Mouse (Mus musculus): ENCODE data around the gene Dnm3. TPM values are rescaled to one million over a fixed set of nuclear protein-coding genes. Genes with fewer than 3 reads are reported as not detected.

Dnm3 gene
- total and polyA plus RNA-seq, 2 experiments from 2014 or later, result 56.3 to 64.7 TPM

DNA sequence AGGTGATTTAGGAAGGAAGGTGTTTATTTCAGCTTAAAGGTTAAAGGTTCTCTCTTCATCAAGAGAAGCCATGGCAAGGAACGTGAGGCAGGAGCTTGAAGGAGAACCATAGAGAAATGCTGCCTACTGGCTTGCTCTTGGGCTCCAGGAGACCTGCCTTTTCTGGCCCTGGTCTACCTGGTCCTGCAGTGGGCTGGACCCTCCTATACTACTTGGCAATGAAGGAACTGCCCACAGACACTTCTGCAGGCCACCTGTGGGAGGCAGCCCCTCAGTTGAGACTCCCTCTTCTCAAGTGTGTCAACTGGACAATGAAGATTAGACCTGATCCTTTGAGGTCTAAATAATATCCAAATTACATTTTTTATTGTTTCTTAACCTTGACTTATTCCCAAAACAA lies 140.7 kb downstream of the Dnm3 start:
- DNase-seq (ENCODE audit: low spot score) (no peak), ATAC-seq (no peak)
- H3K9me3 ChIP-seq (ENCODE audit: low read length), result no peaks in the 10 kb centered on the region
- no peak overlapping the region for H3K4me3 ChIP-seq (ENCODE audit: low read length)
- 92% methylated on average over 1 of the region's 1 CpGs for WGBS
- H3K36me3 ChIP-seq (ENCODE audit: insufficient read depth, low read length), result no peaks in the 10 kb centered on the region
- H3K27me3 ChIP-seq (ENCODE audit: insufficient read depth, low read length), result no peaks in the 10 kb centered on the region
- no peaks in the 10 kb centered on the region for H3K4me1 ChIP-seq (ENCODE audit: insufficient read depth, low read length)
- H3K4me2 ChIP-seq (ENCODE audit: low read depth, low read length), result no peak overlapping the region
- no peak overlapping the region for H3K9ac ChIP-seq (replicated peaks; ENCODE audit: low read length)
- TF ChIP-seq CTCF (IDR thresholded peaks at IDR 0.05; ENCODE audit: low read depth), result no peak
- no peak overlapping the region for H3K27ac ChIP-seq

DNA sequence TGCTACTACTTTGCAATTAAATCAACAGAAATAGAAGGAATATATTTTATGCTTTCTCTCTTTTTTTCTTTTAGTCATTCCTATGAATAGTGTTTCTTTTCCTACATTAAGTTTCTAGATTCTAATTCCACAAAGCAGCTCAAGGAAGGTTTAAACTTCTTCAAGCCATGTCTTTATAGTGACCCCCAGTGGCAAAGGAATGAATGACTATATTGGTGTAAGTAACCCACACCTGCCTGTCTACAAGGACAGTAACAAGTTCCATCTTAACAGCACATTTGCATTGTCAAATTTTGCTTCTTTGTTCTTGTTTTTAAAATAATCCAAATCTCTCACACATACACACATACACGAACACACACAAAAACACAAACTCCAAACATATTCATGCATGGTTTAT lies 141.2 kb downstream of the Dnm3 start:
- Histone ChIP-seq H3K9me3 (ENCODE audit: low read length) (no peaks in the 10 kb centered on the region), H3K36me3 (ENCODE audit: insufficient read depth, low read length) (no peaks in the 10 kb centered on the region), H3K27ac (no peak overlapping the region), H3K4me1 (ENCODE audit: insufficient read depth, low read length) (no peaks in the 10 kb centered on the region), H3K27me3 (ENCODE audit: insufficient read depth, low read length) (no peaks in the 10 kb centered on the region), H3K9ac (replicated peaks; ENCODE audit: low read length) (no peak overlapping the region), H3K4me3 (ENCODE audit: low read length) (no peak overlapping the region), H3K4me2 (ENCODE audit: low read depth, low read length) (no peak overlapping the region)
- DNase-seq (ENCODE audit: low spot score) (peak; percentile 83), ATAC-seq (peak; percentile 68; the same call in 1 of the 2 replicates)
- TF ChIP-seq CTCF (IDR thresholded peaks at IDR 0.05; ENCODE audit: low read depth), result peak; percentile 76
- 22% methylated on average over 1 of the region's 1 CpGs for WGBS

DNA sequence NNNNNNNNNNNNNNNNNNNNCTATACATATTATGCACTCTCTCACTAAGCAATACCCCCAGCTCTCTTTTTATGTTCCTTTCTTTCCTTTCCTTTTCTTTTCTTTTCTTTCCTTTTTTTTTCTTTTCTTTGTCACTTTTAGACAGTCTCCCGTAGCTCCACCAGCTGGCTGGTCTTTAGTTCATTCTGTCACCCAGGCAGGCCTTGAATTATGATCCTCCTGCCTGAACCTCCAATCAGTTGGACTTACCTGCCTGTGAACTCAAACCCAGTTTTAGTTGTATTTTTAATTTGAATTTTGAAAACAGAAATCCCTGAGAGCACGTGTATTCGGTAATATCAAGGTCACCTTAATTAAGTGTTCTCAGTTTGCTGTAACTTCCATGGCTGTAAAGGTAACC lies 141.6 kb downstream of the Dnm3 start:
- Histone ChIP-seq H3K27me3 (ENCODE audit: insufficient read depth, low read length) (no peaks in the 10 kb centered on the region), H3K9me3 (ENCODE audit: low read length) (no peaks in the 10 kb centered on the region), H3K36me3 (ENCODE audit: insufficient read depth, low read length) (no peaks in the 10 kb centered on the region), H3K4me3 (ENCODE audit: low read length) (no peak overlapping the region), H3K9ac (replicated peaks; ENCODE audit: low read length) (no peak overlapping the region), H3K4me1 (ENCODE audit: insufficient read depth, low read length) (no peaks in the 10 kb centered on the region), H3K27ac (no peak overlapping the region), H3K4me2 (ENCODE audit: low read depth, low read length) (no peak overlapping the region)
- ATAC-seq, result 0 out of 2 replicates have a peak, but pooled peaks have one; percentile 7
- WGBS, result 49% methylated on average over 3 of the region's 3 CpGs
- TF ChIP-seq CTCF (IDR thresholded peaks at IDR 0.05; ENCODE audit: low read depth), result no peak
- DNase-seq (ENCODE audit: low spot score), result no peak

DNA sequence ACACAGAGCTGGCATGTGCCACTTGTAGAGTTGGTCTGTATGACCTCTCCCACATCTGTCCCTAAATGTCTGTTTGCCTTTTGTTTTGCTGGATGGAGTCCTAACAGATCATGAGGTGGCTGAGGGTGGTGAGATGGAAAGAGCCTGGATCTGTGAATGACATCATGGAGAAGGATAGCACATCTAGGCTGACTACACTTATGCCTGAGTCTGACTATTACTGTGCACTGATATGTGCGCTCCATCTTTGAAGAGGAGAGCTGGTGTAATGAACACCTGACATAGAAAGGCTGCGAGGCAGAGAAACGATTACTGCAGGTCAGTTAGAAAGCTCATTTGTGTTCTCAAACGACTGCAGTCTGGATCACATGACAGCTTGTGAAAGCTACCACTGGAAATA lies 149.2 kb downstream of the Dnm3 start:
- Histone ChIP-seq H3K9ac (replicated peaks; ENCODE audit: low read length) (no peak overlapping the region), H3K9me3 (ENCODE audit: low read length) (no peaks in the 10 kb centered on the region), H3K27ac (no peak overlapping the region), H3K4me2 (ENCODE audit: low read depth, low read length) (no peak overlapping the region), H3K4me1 (ENCODE audit: insufficient read depth, low read length) (no peaks in the 10 kb centered on the region), H3K36me3 (ENCODE audit: insufficient read depth, low read length) (no peaks in the 10 kb centered on the region), H3K4me3 (ENCODE audit: low read length) (no peak overlapping the region), H3K27me3 (ENCODE audit: insufficient read depth, low read length) (no peaks in the 10 kb centered on the region)
- peak; percentile 32; the same call in 1 of the 2 replicates for ATAC-seq
- TF ChIP-seq CTCF (IDR thresholded peaks at IDR 0.05; ENCODE audit: low read depth), result no peak
- WGBS, result 68% methylated on average over 4 of the region's 4 CpGs
- DNase-seq (ENCODE audit: low spot score), result no peak

DNA sequence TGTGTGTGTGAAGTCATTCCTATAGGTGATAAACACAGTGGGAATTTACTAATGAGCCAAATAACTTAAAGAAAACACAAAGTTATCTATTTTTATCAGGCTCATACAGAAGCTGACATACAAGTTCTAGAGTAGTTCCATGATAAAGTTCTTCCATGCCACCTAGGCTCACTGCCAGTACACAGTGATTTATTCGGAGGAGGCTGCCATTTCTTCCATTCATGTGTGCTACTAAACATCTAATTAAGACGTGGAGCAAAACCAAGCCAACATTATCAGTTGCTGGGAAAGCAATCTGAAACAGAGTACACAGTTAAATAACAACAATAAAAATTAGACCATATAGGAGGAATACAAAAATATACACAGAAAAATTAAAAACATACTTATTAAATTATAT lies 150.2 kb downstream of the Dnm3 start:
- WGBS, result 45% methylated on average over 2 of the region's 2 CpGs
- H3K4me1 ChIP-seq (ENCODE audit: insufficient read depth, low read length), result no peaks in the 10 kb centered on the region
- no peak for TF ChIP-seq CTCF (IDR thresholded peaks at IDR 0.05; ENCODE audit: low read depth)
- no peak overlapping the region for H3K4me2 ChIP-seq (ENCODE audit: low read depth, low read length)
- no peaks in the 10 kb centered on the region for H3K9me3 ChIP-seq (ENCODE audit: low read length)
- ATAC-seq (no peak), DNase-seq (ENCODE audit: low spot score) (no peak)
- no peak overlapping the region for H3K4me3 ChIP-seq (ENCODE audit: low read length)
- H3K9ac ChIP-seq (replicated peaks; ENCODE audit: low read length), result no peak overlapping the region
- H3K36me3 ChIP-seq (ENCODE audit: insufficient read depth, low read length), result no peaks in the 10 kb centered on the region
- no peaks in the 10 kb centered on the region for H3K27me3 ChIP-seq (ENCODE audit: insufficient read depth, low read length)
- H3K27ac ChIP-seq, result no peak overlapping the region

DNA sequence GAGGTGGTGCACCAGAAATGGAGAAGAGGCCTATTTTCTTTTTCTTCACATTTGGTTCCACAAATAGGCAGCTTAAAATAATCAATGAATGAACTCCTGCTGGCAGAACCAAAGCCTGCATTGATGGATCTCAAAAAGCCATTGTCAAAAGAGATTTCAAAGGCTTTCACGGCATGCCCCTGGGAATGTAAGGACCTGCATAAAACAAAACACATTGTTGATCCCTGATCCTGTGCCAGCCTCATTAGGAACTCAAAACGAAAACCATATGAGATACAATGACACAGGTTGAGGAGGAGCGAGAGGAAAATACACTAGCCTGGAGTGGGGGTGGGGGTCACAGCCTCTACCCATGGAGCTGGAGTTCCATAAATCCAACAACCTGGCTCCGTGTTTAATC lies 153.4 kb downstream of the Dnm3 start:
- TF ChIP-seq CTCF (IDR thresholded peaks at IDR 0.05; ENCODE audit: low read depth), result no peak
- Histone ChIP-seq H3K9me3 (ENCODE audit: low read length) (no peaks in the 10 kb centered on the region), H3K36me3 (ENCODE audit: insufficient read depth, low read length) (0 out of 2 replicates have a peak, but pooled peaks cover 3% of the 10 kb centered on the region), H3K9ac (replicated peaks; ENCODE audit: low read length) (no peak overlapping the region), H3K4me3 (ENCODE audit: low read length) (no peak overlapping the region), H3K4me2 (ENCODE audit: low read depth, low read length) (no peak overlapping the region), H3K27ac (no peak overlapping the region), H3K4me1 (ENCODE audit: insufficient read depth, low read length) (no peaks in the 10 kb centered on the region), H3K27me3 (ENCODE audit: insufficient read depth, low read length) (no peaks in the 10 kb centered on the region)
- WGBS, result 14% methylated on average over 4 of the region's 4 CpGs
- no peak for DNase-seq (ENCODE audit: low spot score)
- no peak for ATAC-seq

DNA sequence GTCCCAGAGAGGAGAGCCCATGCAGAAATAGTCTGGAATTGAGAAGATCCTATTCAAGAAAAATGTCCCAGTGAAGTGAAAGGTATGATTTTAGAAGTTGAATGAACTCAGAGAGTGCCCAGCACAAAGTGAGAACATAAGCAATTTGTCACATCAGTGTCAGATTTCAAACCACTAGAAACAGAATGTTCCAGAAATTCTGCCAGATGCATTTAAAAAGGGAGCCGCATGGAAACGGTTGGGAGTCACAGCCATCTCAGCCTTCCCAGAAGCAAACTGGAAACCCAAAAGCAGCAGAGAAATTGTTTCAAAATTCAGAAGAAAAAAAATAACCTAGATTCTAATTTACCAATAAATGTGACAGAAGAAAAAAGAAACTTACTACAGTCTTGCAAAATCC lies 154.7 kb downstream of the Dnm3 start:
- ATAC-seq (no peak), DNase-seq (ENCODE audit: low spot score) (no peak)
- no peak for TF ChIP-seq CTCF (IDR thresholded peaks at IDR 0.05; ENCODE audit: low read depth)
- no peak overlapping the region for H3K4me3 ChIP-seq (ENCODE audit: low read length)
- H3K27me3 ChIP-seq (ENCODE audit: insufficient read depth, low read length), result no peaks in the 10 kb centered on the region
- no peak overlapping the region for H3K4me2 ChIP-seq (ENCODE audit: low read depth, low read length)
- H3K9me3 ChIP-seq (ENCODE audit: low read length), result no peaks in the 10 kb centered on the region
- H3K36me3 ChIP-seq (ENCODE audit: insufficient read depth, low read length), result 0 out of 2 replicates have a peak, but pooled peaks cover 3% of the 10 kb centered on the region
- no peak overlapping the region for H3K9ac ChIP-seq (replicated peaks; ENCODE audit: low read length)
- no peak overlapping the region for H3K27ac ChIP-seq
- no peaks in the 10 kb centered on the region for H3K4me1 ChIP-seq (ENCODE audit: insufficient read depth, low read length)
- 63% methylated on average over 2 of the region's 2 CpGs for WGBS
